Mouse (Mus musculus) adrenal gland, postnatal 4 days (tissue): ENCODE results near the gene Sall1. TPM values are rescaled to one million over a fixed set of nuclear protein-coding genes. Genes with fewer than 3 reads are reported as not detected.

ENCODE experiments used
- DNase-seq, 2 experiments: peaks; one replicate each; pipeline ENCODE4 v3.0.0; 2021 to 2022; ENCODE audit warnings: low spot score in 2 of 2, mixed read lengths in 2 of 2
- microRNA-seq: library from miRNA; unstranded; fragments of <30 nt; microRNA quantifications from one replicate; pipeline ENCODE4 v1.2.0, GENCODE M21; 2021
- total RNA-seq, 2 experiments: library from RNA; stranded (reverse); gene quantifications; 2 replicates each; pipeline ENCODE4 v1.2.3; 2021

Sall1 gene
- total RNA-seq, 2 experiments from 2014 or later, result 1.5 to 10.7 TPM

- no peak for DNase-seq
These were observed 41.8 kb downstream of the Sall1 start for GRCm38 (mm10) chr8:89002128-89002527.

DNA sequence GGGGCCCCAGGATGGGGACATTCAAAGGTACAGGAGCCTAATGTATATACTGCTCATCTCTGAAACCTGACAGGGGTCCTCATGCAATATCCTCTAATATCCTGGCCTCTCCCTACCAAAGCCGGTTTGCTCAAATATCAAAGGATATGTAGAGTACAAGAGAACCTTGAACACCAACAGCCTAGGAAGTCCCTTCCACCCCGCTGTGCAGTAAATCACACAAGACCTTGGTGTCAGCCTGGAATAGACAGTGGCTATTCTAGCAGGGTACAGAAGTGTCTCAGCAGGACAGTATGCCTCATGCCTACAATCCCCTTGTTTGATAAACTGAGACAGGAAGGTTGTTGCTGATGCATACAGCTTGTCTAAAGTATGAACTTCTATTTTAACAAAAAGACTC, 46.7 kb downstream of the Sall1 start:
- DNase-seq, result no peak

DNA sequence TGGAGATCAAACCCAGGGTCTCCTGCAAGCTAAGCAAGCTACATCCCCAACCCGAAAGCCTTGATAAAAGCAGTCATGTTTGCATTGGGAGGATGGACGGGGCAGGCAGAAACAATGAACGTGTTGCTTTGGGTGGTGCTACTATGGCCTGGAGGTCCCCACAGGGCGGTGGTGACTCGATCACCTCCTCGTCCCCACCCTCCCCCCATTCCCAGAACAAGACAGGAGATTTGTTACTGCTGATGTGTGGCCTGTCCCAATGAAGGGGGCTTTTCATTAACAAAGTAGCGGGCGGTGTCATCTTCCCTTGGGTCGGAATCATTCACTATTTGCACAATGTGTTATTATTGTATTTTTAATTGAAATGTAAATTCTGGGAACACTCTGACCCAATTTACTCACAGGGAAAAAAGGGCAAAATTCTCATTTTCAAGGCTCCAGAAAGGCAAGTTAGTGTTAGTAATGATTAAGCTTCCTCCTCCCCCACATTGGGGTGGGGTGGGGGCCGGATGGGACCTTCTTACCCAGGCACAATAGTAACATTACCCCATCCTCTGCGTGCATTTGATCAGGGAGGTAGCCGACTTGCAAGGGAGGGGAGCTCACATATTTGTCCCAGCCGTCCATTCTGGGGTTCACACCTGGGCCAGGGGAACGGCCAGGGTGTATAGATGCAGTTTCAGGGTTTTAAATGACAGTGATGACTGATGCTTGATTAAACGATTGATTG, 52.0 kb downstream of the Sall1 start:
- DNase-seq, result no peak

- DNase-seq, result no peak
These were observed 52.8 kb downstream of the Sall1 start for GRCm38 (mm10) chr8:88991176-88991575.

DNA sequence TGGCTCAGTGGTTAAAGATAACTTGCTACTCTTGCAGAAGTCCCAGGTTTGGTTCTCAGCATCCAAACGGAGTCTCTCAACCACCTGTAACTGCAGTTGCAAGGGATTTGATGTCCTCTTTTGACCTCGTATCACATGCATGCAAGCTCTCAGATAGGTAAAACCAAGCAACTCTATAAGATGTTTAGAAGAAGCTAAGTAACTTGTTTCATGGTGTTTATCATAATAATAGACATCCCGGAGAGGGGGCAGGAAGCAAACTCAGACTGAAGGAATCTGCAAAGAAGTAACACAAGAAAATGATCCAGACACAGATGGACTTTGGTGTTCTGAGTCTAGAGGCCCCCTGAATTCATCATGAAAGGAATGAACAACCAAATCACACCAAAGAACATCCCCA, 55.0 kb downstream of the Sall1 start:
- DNase-seq, result no peak

DNA sequence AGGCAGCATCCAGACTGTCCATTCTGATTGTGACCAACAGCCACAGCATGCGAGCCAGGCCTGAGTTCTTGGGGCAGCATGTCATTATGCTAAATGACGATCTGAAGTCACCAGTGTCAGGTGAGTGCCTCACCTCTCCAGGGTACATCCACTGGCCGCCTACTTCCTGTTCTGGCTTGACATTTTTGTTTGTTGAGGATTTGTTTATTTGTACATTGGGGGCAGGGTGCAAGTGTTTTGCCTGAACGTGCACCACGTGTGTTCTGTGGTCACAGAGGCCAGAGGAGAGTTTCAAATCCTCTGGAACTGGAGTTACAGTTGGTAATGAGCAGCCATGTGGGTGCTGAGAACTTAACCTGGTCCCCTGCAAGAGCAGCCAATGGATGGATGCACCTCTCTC, 60.5 kb downstream of the Sall1 start:
- DNase-seq, result no peak

Small RNAs within 50 kb of the gene (microRNA-seq; reads per million reads assigned to microRNA genes)
- not detected for gene Mir8110
